Mouse (Mus musculus) kidney, adult 2 months (tissue): Measurements from ENCODE around the gene Gon7.

Source experiments
- CTCF ChIP-seq: fragments of 200-500 bp; conservative IDR thresholded peaks from 2 replicates; pipeline ENCODE4 v1.5.1; 2011; ENCODE audit warnings: low read depth, mild to moderate bottlenecking, control low read depth, low read length, moderate library complexity, mixed read lengths; ENCODE audit not compliant: insufficient read depth, insufficient read length
- POLR2A ChIP-seq: fragments of 200-500 bp; IDR thresholded peaks from one replicate; pipeline ENCODE4 v1.6.1; 2011; ENCODE audit warnings: low read depth, low read length, control low read depth

GRCm38 (mm10) chr12:102763696-102764095 is 6.1 kb upstream of the Gon7 start:
- TF ChIP-seq CTCF (no peak), POLR2A (no peak)
